Mouse (Mus musculus) heart, embryonic 14.5 days (tissue): ENCODE data around the gene Egfl7. TPM values are rescaled to one million over a fixed set of nuclear protein-coding genes. Genes with fewer than 3 reads are reported as not detected.

Source experiments
- ATAC-seq: fragments of 200-750 bp; cut with Nextera tagmentation; 2 replicates; pipeline ENCODE4 v1.8.0; 2017; ENCODE audit warnings: low read depth, moderate TSS enrichment; ENCODE audit not compliant: insufficient number of reproducible peaks, insufficient read depth, low FRiP score
- H3K27ac ChIP-seq, 2 experiments: fragments of 200-500 bp in 1 of 2; fragments of 300-500 bp in 1 of 2; sonication (generic) in 1 of 2; replicated peaks in 1 of 2; 2 replicates each; pipeline ENCODE4 v1.5.1; 2012 to 2014; ENCODE audit warnings: low read depth in 2 of 2, low read length in 2 of 2, control low read depth in 1 of 2, mild to moderate bottlenecking in 1 of 2, mixed read lengths in 1 of 2; ENCODE audit not compliant: control insufficient read depth in 1 of 2, insufficient read depth in 1 of 2
- H3K27me3 ChIP-seq: fragments of 300-500 bp; sonication (generic); 2 replicates; pipeline ENCODE4 v1.6.1; 2014; ENCODE audit warnings: mild to moderate bottlenecking, low read length, control low read depth; ENCODE audit not compliant: control insufficient read depth, insufficient read depth
- H3K36me3 ChIP-seq: fragments of 300-500 bp; sonication (generic); 2 replicates; pipeline ENCODE4 v1.6.1; 2014; ENCODE audit warnings: mild to moderate bottlenecking, control low read depth, low read length, mixed read lengths; ENCODE audit not compliant: control insufficient read depth, insufficient read depth
- H3K4me1 ChIP-seq, 2 experiments: fragments of 200-500 bp in 1 of 2; fragments of 300-500 bp in 1 of 2; sonication (generic) in 1 of 2; 2 replicates each; pipeline ENCODE4 v1.6.1; 2012 to 2014; ENCODE audit warnings: low read length in 2 of 2, control low read depth in 1 of 2, mixed read lengths in 1 of 2; ENCODE audit not compliant: control insufficient read depth in 2 of 2, insufficient read depth in 2 of 2
- H3K4me2 ChIP-seq: fragments of 300-500 bp; sonication (generic); 2 replicates; pipeline ENCODE4 v1.6.1; 2014; ENCODE audit warnings: mild to moderate bottlenecking, low read length
- H3K4me3 ChIP-seq, 2 experiments: fragments of 200-500 bp in 1 of 2; fragments of 300-500 bp in 1 of 2; sonication (generic) in 1 of 2; 2 replicates each; pipeline ENCODE4 v1.5.1; 2012 to 2014; ENCODE audit warnings: low read length in 2 of 2, mild to moderate bottlenecking in 2 of 2, control low read depth in 1 of 2, low read depth in 1 of 2, moderate library complexity in 1 of 2; ENCODE audit not compliant: control insufficient read depth in 1 of 2, insufficient read depth in 1 of 2
- H3K9ac ChIP-seq: fragments of 300-500 bp; sonication (generic); 2 replicates; pipeline ENCODE4 v1.6.1; 2014; ENCODE audit warnings: mild to moderate bottlenecking, low read length
- H3K9me3 ChIP-seq: fragments of 300-500 bp; sonication (generic); 2 replicates; pipeline ENCODE4 v1.6.1; 2016; ENCODE audit warnings: low read length, control low read depth; ENCODE audit not compliant: control insufficient read depth
- WGBS: fragments of 180-500 bp; shearing (Covaris S2); extraction: QIAGEN DNeasy Blood & Tissue Kit; methylation state at CpG from one replicate; pipeline ENCODE4 v1.1.7; 2014; 5-methylcytosine and 5-hydroxymethylcytosine counted together
- polyA plus RNA-seq: library from polyadenylated mRNA; unstranded; fragments of >200 nt; fragmentation: Nextera tagmentation; extraction: Ambion mirVana; gene quantifications from 2 replicates; pipeline ENCODE4 v1.2.1, GENCODE M21; 2014

Egfl7 gene
- polyA plus RNA-seq, 1 experiment from 2014 or later, result 177 TPM

DNA sequence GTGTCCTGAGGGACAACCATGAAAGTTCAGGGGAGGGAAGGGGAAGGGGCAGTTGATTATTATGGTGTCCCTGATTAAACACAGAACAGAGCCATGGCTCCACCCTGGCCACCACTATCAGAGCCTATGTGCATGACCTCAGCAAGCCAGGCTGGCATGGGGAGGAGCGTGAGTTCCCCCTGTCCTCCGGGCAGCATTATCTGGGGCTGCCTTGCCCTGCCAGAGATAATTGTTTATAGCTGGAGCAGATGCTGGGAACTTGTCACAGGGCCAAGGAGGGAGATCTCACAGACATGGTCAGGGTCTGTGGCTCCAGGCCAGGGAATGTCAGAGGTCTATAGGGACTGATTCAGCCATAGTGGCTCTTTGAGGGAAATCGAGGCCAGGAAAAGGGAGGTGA, 29.0 kb upstream of the Egfl7 start:
- no peaks in the 10 kb centered on the region for H3K36me3 ChIP-seq
- no peaks in the 10 kb centered on the region for H3K27me3 ChIP-seq
- no peak overlapping the region for H3K4me2 ChIP-seq
- peak; percentile 35; the same call in 1 of the 2 replicates for ATAC-seq
- no peaks in the 10 kb centered on the region for H3K9me3 ChIP-seq
- H3K4me3 ChIP-seq, result no peak overlapping the region
- H3K4me1 ChIP-seq, result peaks cover 31% of the 10 kb centered on the region in 2 experiments
- WGBS, result 34% methylated on average over 3 of the region's 3 CpGs
- no peak overlapping the region for H3K9ac ChIP-seq
- H3K27ac ChIP-seq, result peak overlapping the region in 1 of 2 experiments; percentile 31; a peak in 2 of 4 replicates

- H3K27me3 ChIP-seq, result no peaks in the 10 kb centered on the region
- H3K4me3 ChIP-seq, result no peak overlapping the region
- H3K36me3 ChIP-seq, result no peaks in the 10 kb centered on the region
- peaks cover 34 to 37% of the 10 kb centered on the region in 2 experiments for H3K4me1 ChIP-seq
- no peak overlapping the region for H3K4me2 ChIP-seq
- 76% methylated on average over 8 of the region's 8 CpGs for WGBS
- 0 out of 4 replicates have a peak overlapping the region, but pooled peaks of 1 of the 2 experiments have one; percentile 29 for H3K27ac ChIP-seq
- H3K9me3 ChIP-seq, result no peaks in the 10 kb centered on the region
- H3K9ac ChIP-seq, result no peak overlapping the region
- no peak for ATAC-seq
Measured at GRCm38 (mm10) chr2:26551446-26551845, 28.4 kb upstream of the Egfl7 start.

GRCm38 (mm10) chr2:26552066-26552465, 27.7 kb upstream of the Egfl7 start:
- H3K4me1 ChIP-seq, result peaks cover 40 to 44% of the 10 kb centered on the region in 2 experiments
- H3K9me3 ChIP-seq, result no peaks in the 10 kb centered on the region
- H3K36me3 ChIP-seq, result no peaks in the 10 kb centered on the region
- H3K4me2 ChIP-seq, result no peak overlapping the region
- 83% methylated on average over 2 of the region's 2 CpGs for WGBS
- H3K27me3 ChIP-seq, result no peaks in the 10 kb centered on the region
- no peak overlapping the region for H3K27ac ChIP-seq
- ATAC-seq, result no peak
- no peak overlapping the region for H3K4me3 ChIP-seq
- H3K9ac ChIP-seq, result no peak overlapping the region

- Histone ChIP-seq H3K27me3 (no peaks in the 10 kb centered on the region), H3K36me3 (no peaks in the 10 kb centered on the region), H3K9me3 (no peaks in the 10 kb centered on the region), H3K4me2 (no peak overlapping the region), H3K9ac (no peak overlapping the region), H3K4me1 (peaks cover 34 to 43% of the 10 kb centered on the region in 2 experiments), H3K4me3 (no peak overlapping the region), H3K27ac (no peak overlapping the region)
- 82% methylated on average over 9 of the region's 9 CpGs for WGBS
- no peak for ATAC-seq
Measured at GRCm38 (mm10) chr2:26553904-26554303, 25.9 kb upstream of the Egfl7 start.

GRCm38 (mm10) chr2:26555076-26555475, 24.7 kb upstream of the Egfl7 start:
- Histone ChIP-seq H3K9ac (no peak overlapping the region), H3K4me1 (peaks cover 28 to 36% of the 10 kb centered on the region in 2 experiments), H3K27me3 (no peaks in the 10 kb centered on the region), H3K9me3 (no peaks in the 10 kb centered on the region), H3K27ac (no peak overlapping the region), H3K4me2 (no peak overlapping the region), H3K4me3 (no peak overlapping the region), H3K36me3 (no peaks in the 10 kb centered on the region)
- 54% methylated on average over 4 of the region's 4 CpGs for WGBS
- no peak for ATAC-seq

- Histone ChIP-seq H3K4me1 (peaks cover 15 to 22% of the 10 kb centered on the region in 2 experiments), H3K9ac (peak overlapping the region; percentile 42; the same call in 1 of the 2 replicates), H3K9me3 (no peaks in the 10 kb centered on the region), H3K36me3 (no peaks in the 10 kb centered on the region), H3K27ac (peak overlapping the region in 1 of 2 experiments; percentile 45; a peak in 1 of 4 replicates), H3K4me2 (peak overlapping the region; percentile 22), H3K4me3 (no peak overlapping the region), H3K27me3 (no peaks in the 10 kb centered on the region)
- no peak for ATAC-seq
- 35% methylated on average over 4 of the region's 4 CpGs for WGBS
Measured at GRCm38 (mm10) chr2:26556535-26556993, 23.2 kb upstream of the Egfl7 start.

- no peak overlapping the region for H3K27ac ChIP-seq
- no peak overlapping the region for H3K4me3 ChIP-seq
- H3K9ac ChIP-seq, result no peak overlapping the region
- WGBS, result 78% methylated on average over 5 of the region's 5 CpGs
- H3K4me1 ChIP-seq, result peaks cover 10 to 16% of the 10 kb centered on the region in 2 experiments
- H3K9me3 ChIP-seq, result no peaks in the 10 kb centered on the region
- H3K27me3 ChIP-seq, result no peaks in the 10 kb centered on the region
- H3K4me2 ChIP-seq, result no peak overlapping the region
- ATAC-seq, result no peak
- H3K36me3 ChIP-seq, result no peaks in the 10 kb centered on the region
Measured at GRCm38 (mm10) chr2:26560506-26560905, 19.3 kb upstream of the Egfl7 start.
